Mouse (Mus musculus) midbrain, embryonic 11.5 days (tissue): ENCODE data around the gene Gm45785. TPM values are rescaled to one million over a fixed set of nuclear protein-coding genes. Genes with fewer than 3 reads are reported as not detected.
"Not testable (repeated sequence)": the region's sequence is repeated elsewhere in the genome, so short reads cannot be mapped to it uniquely, and the experiment has no call there.

Source experiments
- ATAC-seq: fragments of 200-750 bp; cut with Nextera tagmentation; 2 replicates; pipeline ENCODE4 v1.8.0; 2017; ENCODE audit warnings: moderate TSS enrichment, moderate library complexity; ENCODE audit not compliant: low FRiP score
- DNase-seq: peaks from one replicate; pipeline ENCODE4 v3.0.0; 2015; ENCODE audit warnings: low spot score; ENCODE audit errors: missing footprints
- H3K27ac ChIP-seq: fragments of 300-500 bp; sonication (generic); 2 replicates; pipeline ENCODE4 v1.5.1; 2014; ENCODE audit warnings: low read depth, low read length
- H3K27me3 ChIP-seq: fragments of 300-500 bp; sonication (generic); 2 replicates; pipeline ENCODE4 v1.6.1; 2014; ENCODE audit warnings: mild to moderate bottlenecking, low read length, moderate library complexity, mixed read lengths; ENCODE audit not compliant: control insufficient read depth, insufficient read depth
- H3K36me3 ChIP-seq: fragments of 300-500 bp; sonication (generic); 2 replicates; pipeline ENCODE4 v1.6.1; 2014; ENCODE audit warnings: mild to moderate bottlenecking, low read length, moderate library complexity, mixed read lengths; ENCODE audit not compliant: control insufficient read depth, insufficient read depth
- H3K4me1 ChIP-seq: fragments of 300-500 bp; sonication (generic); 2 replicates; pipeline ENCODE4 v1.6.1; 2014; ENCODE audit warnings: low read length; ENCODE audit not compliant: control insufficient read depth, insufficient read depth
- H3K4me2 ChIP-seq: fragments of 300-500 bp; sonication (generic); 2 replicates; pipeline ENCODE4 v1.6.1; 2014; ENCODE audit warnings: mild to moderate bottlenecking, moderate library complexity
- H3K4me3 ChIP-seq: fragments of 300-500 bp; sonication (generic); 2 replicates; pipeline ENCODE4 v1.5.1; 2014; ENCODE audit warnings: low read depth, low read length
- H3K9ac ChIP-seq: fragments of 300-500 bp; sonication (generic); 2 replicates; pipeline ENCODE4 v1.6.1; 2014; ENCODE audit warnings: low read length
- H3K9me3 ChIP-seq: fragments of 300-500 bp; sonication (generic); 2 replicates; pipeline ENCODE4 v1.6.1; 2016; ENCODE audit warnings: low read length; ENCODE audit not compliant: control insufficient read depth
- WGBS: fragments of 180-500 bp; shearing (Covaris S2); extraction: QIAGEN DNeasy Blood & Tissue Kit; methylation state at CpG from one replicate; pipeline ENCODE4 v1.1.7; 2014; 5-methylcytosine and 5-hydroxymethylcytosine counted together
- polyA plus RNA-seq: library from polyadenylated mRNA; unstranded; fragments of >200 nt; fragmentation: Nextera tagmentation; extraction: Ambion mirVana; gene quantifications from 2 replicates; pipeline ENCODE4 v1.2.1, GENCODE M21; 2014

The Gm45785 gene
- polyA plus RNA-seq, 1 experiment from 2014 or later, result not detected

GRCm38 (mm10) chr7:140894031-140894430 lies 37.9 kb upstream of the Gm45785 start:
- Histone ChIP-seq H3K27ac (no peak overlapping the region), H3K4me1 (no peaks in the 10 kb centered on the region), H3K4me2 (no peak overlapping the region), H3K36me3 (peaks cover 27% of the 10 kb centered on the region), H3K4me3 (no peak overlapping the region), H3K27me3 (no peaks in the 10 kb centered on the region), H3K9me3 (no peaks in the 10 kb centered on the region), H3K9ac (no peak overlapping the region)
- ATAC-seq, result no peak
- 93% methylated on average over 7 of the region's 7 CpGs for WGBS
- no peak for DNase-seq

GRCm38 (mm10) chr7:140890636-140891035 lies 34.5 kb upstream of the Gm45785 start:
- not testable (repeated sequence) for ATAC-seq, DNase-seq, H3K27ac ChIP-seq, H3K9ac ChIP-seq, H3K27me3 ChIP-seq, H3K4me2 ChIP-seq, H3K4me3 ChIP-seq, H3K4me1 ChIP-seq, H3K9me3 ChIP-seq
- H3K36me3 ChIP-seq, result peaks cover 29% of the 10 kb centered on the region
- WGBS, result 95% methylated on average over 16 of the region's 16 CpGs

- H3K36me3 ChIP-seq, result no peaks in the 10 kb centered on the region
- H3K4me3 ChIP-seq, result peak overlapping the region; percentile 52
- DNase-seq (no peak), ATAC-seq (peak; percentile 70)
- peaks cover 8% of the 10 kb centered on the region for H3K4me1 ChIP-seq
- H3K4me2 ChIP-seq, result peak overlapping the region; percentile 85
- no peak overlapping the region for H3K27ac ChIP-seq
- H3K27me3 ChIP-seq, result no peaks in the 10 kb centered on the region
- 1% methylated on average over 12 of the region's 12 CpGs for WGBS
- H3K9me3 ChIP-seq, result no peaks in the 10 kb centered on the region
- H3K9ac ChIP-seq, result peak overlapping the region; percentile 49
Measured at GRCm38 (mm10) chr7:140882469-140882803, 26.3 kb upstream of the Gm45785 start.

GRCm38 (mm10) chr7:140881696-140882468 lies 25.8 kb upstream of the Gm45785 start, which contains the start of the genes Psmd13 and Sirt3:
Psmd13 (plus strand) TSS chr7:140881968.
Sirt3 (minus strand) TSS chr7:140882309.
- peaks cover 8% of the 10 kb centered on the region for H3K4me1 ChIP-seq
- no peaks in the 10 kb centered on the region for H3K9me3 ChIP-seq
- H3K27ac ChIP-seq, result peak within 1 kb of the TSS; percentile 75
- H3K4me2 ChIP-seq, result peak within 1 kb of the TSS; percentile 85
- WGBS, result under 1% methylated on average over 59 of the region's 59 CpGs
- H3K27me3 ChIP-seq, result no peaks in the 10 kb centered on the region
- H3K9ac ChIP-seq, result peak within 1 kb of the TSS; percentile 49
- H3K36me3 ChIP-seq, result no peaks in the 10 kb centered on the region
- DNase-seq (peak; percentile 99), ATAC-seq (peak; percentile 95)
- H3K4me3 ChIP-seq, result peak within 1 kb of the TSS; percentile 52

GRCm38 (mm10) chr7:140880865-140881515 lies 24.9 kb upstream of the Gm45785 start:
- peak overlapping the region; percentile 49 for H3K9ac ChIP-seq
- peak overlapping the region; percentile 85 for H3K4me2 ChIP-seq
- DNase-seq (no peak), ATAC-seq (no peak)
- H3K27ac ChIP-seq, result no peak overlapping the region
- no peaks in the 10 kb centered on the region for H3K27me3 ChIP-seq
- no peaks in the 10 kb centered on the region for H3K9me3 ChIP-seq
- H3K4me3 ChIP-seq, result peak overlapping the region; percentile 52
- whole genome bisulfite sequencing, result 35% methylated on average over 8 of the region's 8 CpGs
- 0 out of 2 replicates have a peak, but pooled peaks cover 2% of the 10 kb centered on the region for H3K36me3 ChIP-seq
- peaks cover 8% of the 10 kb centered on the region for H3K4me1 ChIP-seq

GRCm38 (mm10) chr7:140880419-140880818 lies 24.3 kb upstream of the Gm45785 start:
- H3K4me2 ChIP-seq, result no peak overlapping the region
- no peak for DNase-seq
- H3K4me3 ChIP-seq, result no peak overlapping the region
- H3K36me3 ChIP-seq, result peaks cover 4% of the 10 kb centered on the region; the same call in 1 of the 2 replicates
- ATAC-seq, result no peak
- H3K27me3 ChIP-seq, result no peaks in the 10 kb centered on the region
- 91% methylated on average over 3 of the region's 3 CpGs for WGBS
- no peaks in the 10 kb centered on the region for H3K9me3 ChIP-seq
- H3K9ac ChIP-seq, result no peak overlapping the region
- H3K27ac ChIP-seq, result no peak overlapping the region
- peaks cover 8% of the 10 kb centered on the region for H3K4me1 ChIP-seq

GRCm38 (mm10) chr7:140879355-140879754 lies 23.2 kb upstream of the Gm45785 start:
- Histone ChIP-seq H3K9ac (no peak overlapping the region), H3K4me2 (no peak overlapping the region), H3K27me3 (no peaks in the 10 kb centered on the region), H3K4me1 (peaks cover 8% of the 10 kb centered on the region), H3K4me3 (no peak overlapping the region), H3K27ac (no peak overlapping the region), H3K36me3 (peaks cover 4% of the 10 kb centered on the region; the same call in 1 of the 2 replicates), H3K9me3 (no peaks in the 10 kb centered on the region)
- no peak for DNase-seq
- ATAC-seq, result no peak
- 92% methylated on average over 7 of the region's 7 CpGs for WGBS

GRCm38 (mm10) chr7:140877364-140877763 lies 21.2 kb upstream of the Gm45785 start:
- Histone ChIP-seq H3K36me3 (peaks cover 4% of the 10 kb centered on the region; the same call in 1 of the 2 replicates), H3K4me3 (no peak overlapping the region), H3K9me3 (no peaks in the 10 kb centered on the region), H3K4me2 (no peak overlapping the region), H3K9ac (no peak overlapping the region), H3K4me1 (peaks cover 3% of the 10 kb centered on the region; the same call in 1 of the 2 replicates), H3K27ac (no peak overlapping the region), H3K27me3 (no peaks in the 10 kb centered on the region)
- ATAC-seq, result no peak
- 88% methylated on average over 6 of the region's 6 CpGs for WGBS
- DNase-seq, result no peak

GRCm38 (mm10) chr7:140874224-140874623 lies 18.1 kb upstream of the Gm45785 start:
- Histone ChIP-seq H3K27me3 (no peaks in the 10 kb centered on the region), H3K4me2 (no peak overlapping the region), H3K36me3 (peaks cover 4% of the 10 kb centered on the region; the same call in 1 of the 2 replicates), H3K4me1 (no peaks in the 10 kb centered on the region), H3K9me3 (no peaks in the 10 kb centered on the region), H3K27ac (no peak overlapping the region), H3K9ac (no peak overlapping the region), H3K4me3 (no peak overlapping the region)
- ATAC-seq (no peak), DNase-seq (no peak)
- 91% methylated on average over 4 of the region's 4 CpGs for WGBS
